Mouse (Mus musculus) heart, embryonic 12.5 days (tissue): Measurements from ENCODE around the gene Hnrnpu. TPM values are rescaled to one million over a fixed set of nuclear protein-coding genes. Genes with fewer than 3 reads are reported as not detected.
"Not testable (repeated sequence)": the region's sequence is repeated elsewhere in the genome, so short reads cannot be mapped to it uniquely, and the experiment has no call there.

Source experiments
- ATAC-seq: fragments of 200-750 bp; cut with Nextera tagmentation; 2 replicates; pipeline ENCODE4 v1.8.0; 2017; ENCODE audit warnings: moderate TSS enrichment, moderate library complexity; ENCODE audit not compliant: insufficient number of reproducible peaks, low FRiP score
- H3K27ac ChIP-seq: fragments of 300-500 bp; sonication (generic); 2 replicates; pipeline ENCODE4 v1.5.1; 2016; ENCODE audit warnings: mild to moderate bottlenecking, moderate library complexity; ENCODE audit not compliant: poor library complexity, severe bottlenecking
- H3K27me3 ChIP-seq: fragments of 300-500 bp; sonication (generic); replicated peaks from 2 replicates; pipeline ENCODE4 v1.6.1; 2016; ENCODE audit warnings: mild to moderate bottlenecking, moderate library complexity
- H3K36me3 ChIP-seq: fragments of 300-500 bp; sonication (generic); 2 replicates; pipeline ENCODE4 v1.6.1; 2016; ENCODE audit warnings: mild to moderate bottlenecking, moderate library complexity
- H3K4me1 ChIP-seq: fragments of 300-500 bp; sonication (generic); replicated peaks from 2 replicates; pipeline ENCODE4 v1.6.1; 2016; ENCODE audit warnings: mild to moderate bottlenecking
- H3K4me2 ChIP-seq: fragments of 300-500 bp; sonication (generic); 2 replicates; pipeline ENCODE4 v1.6.1; 2016; ENCODE audit warnings: mild to moderate bottlenecking, moderate library complexity
- H3K4me3 ChIP-seq: fragments of 300-500 bp; sonication (generic); 2 replicates; pipeline ENCODE4 v1.5.1; 2016; ENCODE audit warnings: mild to moderate bottlenecking
- H3K9ac ChIP-seq: fragments of 300-500 bp; sonication (generic); 2 replicates; pipeline ENCODE4 v1.6.1; 2016; ENCODE audit warnings: mild to moderate bottlenecking, moderate library complexity
- H3K9me3 ChIP-seq: fragments of 300-500 bp; sonication (generic); replicated peaks from 2 replicates; pipeline ENCODE4 v1.6.1; 2016; ENCODE audit warnings: mild to moderate bottlenecking, moderate library complexity
- WGBS: fragments of 180-500 bp; shearing (Covaris S2); methylation state at CpG from one replicate; pipeline ENCODE4 v1.1.7; 2016; 5-methylcytosine and 5-hydroxymethylcytosine counted together
- polyA plus RNA-seq: library from polyadenylated mRNA; unstranded; fragments of >200 nt; fragmentation: Nextera tagmentation; extraction: Ambion mirVana; gene quantifications from 2 replicates; pipeline ENCODE4 v1.2.1, GENCODE M21; 2016

The Hnrnpu gene
- polyA plus RNA-seq, 1 experiment from 2014 or later, result 482 TPM

GRCm38 (mm10) chr1:178310128-178310527, 27.5 kb downstream of the Hnrnpu start:
- H3K4me2 ChIP-seq, result no peak overlapping the region
- H3K27ac ChIP-seq, result no peak overlapping the region
- H3K27me3 ChIP-seq, result no peaks in the 10 kb centered on the region
- 68% methylated on average over 1 of the region's 1 CpGs for WGBS
- ATAC-seq, result no peak
- H3K9me3 ChIP-seq, result no peaks in the 10 kb centered on the region
- H3K36me3 ChIP-seq, result no peaks in the 10 kb centered on the region
- H3K4me1 ChIP-seq, result 0 out of 2 replicates have a peak, but pooled peaks cover 3% of the 10 kb centered on the region
- H3K4me3 ChIP-seq, result no peak overlapping the region
- H3K9ac ChIP-seq, result no peak overlapping the region

GRCm38 (mm10) chr1:178309487-178309886, 28.1 kb downstream of the Hnrnpu start:
- 67% methylated on average over 2 of the region's 2 CpGs for WGBS
- 0 out of 2 replicates have a peak, but pooled peaks cover 3% of the 10 kb centered on the region for H3K4me1 ChIP-seq
- no peak overlapping the region for H3K4me3 ChIP-seq
- H3K36me3 ChIP-seq, result no peaks in the 10 kb centered on the region
- no peak overlapping the region for H3K27ac ChIP-seq
- H3K27me3 ChIP-seq, result no peaks in the 10 kb centered on the region
- no peak overlapping the region for H3K4me2 ChIP-seq
- no peaks in the 10 kb centered on the region for H3K9me3 ChIP-seq
- H3K9ac ChIP-seq, result no peak overlapping the region
- ATAC-seq, result no peak

GRCm38 (mm10) chr1:178303425-178303824, 34.2 kb downstream of the Hnrnpu start:
- Histone ChIP-seq H3K4me1 (no peaks in the 10 kb centered on the region), H3K36me3 (no peaks in the 10 kb centered on the region), H3K4me3 (no peak overlapping the region), H3K27me3 (no peaks in the 10 kb centered on the region), H3K4me2 (no peak overlapping the region), H3K27ac (no peak overlapping the region), H3K9ac (no peak overlapping the region), H3K9me3 (no peaks in the 10 kb centered on the region)
- no peak for ATAC-seq
- 23% methylated on average over 3 of the region's 3 CpGs for WGBS

GRCm38 (mm10) chr1:178301261-178301660, 36.3 kb downstream of the Hnrnpu start:
- not testable (repeated sequence) for H3K4me3 ChIP-seq, H3K4me2 ChIP-seq, H3K9me3 ChIP-seq, ATAC-seq, H3K4me1 ChIP-seq, H3K27ac ChIP-seq, H3K36me3 ChIP-seq, H3K27me3 ChIP-seq, H3K9ac ChIP-seq
- WGBS, result 83% methylated on average over 2 of the region's 2 CpGs

- ATAC-seq, result no peak
Measured at GRCm38 (mm10) chr1:178294051-178294450, 43.5 kb downstream of the Hnrnpu start.

GRCm38 (mm10) chr1:178291716-178292115, 45.9 kb downstream of the Hnrnpu start:
- no peak for ATAC-seq
- Histone ChIP-seq H3K27me3 (no peaks in the 10 kb centered on the region), H3K36me3 (no peaks in the 10 kb centered on the region), H3K4me2 (no peak overlapping the region), H3K27ac (no peak overlapping the region), H3K4me1 (no peaks in the 10 kb centered on the region), H3K9me3 (no peaks in the 10 kb centered on the region), H3K9ac (no peak overlapping the region), H3K4me3 (no peak overlapping the region)
- 65% methylated on average over 3 of the region's 3 CpGs for WGBS

More at GRCm38 (mm10) chr1:178294051-178294450, 43.5 kb downstream of the Hnrnpu start:
- Histone ChIP-seq H3K4me1 (no peaks in the 10 kb centered on the region), H3K36me3 (no peaks in the 10 kb centered on the region), H3K27me3 (no peaks in the 10 kb centered on the region), H3K9ac (no peak overlapping the region), H3K9me3 (no peaks in the 10 kb centered on the region), H3K27ac (no peak overlapping the region), H3K4me3 (no peak overlapping the region), H3K4me2 (no peak overlapping the region)
- WGBS, result 84% methylated on average over 1 of the region's 1 CpGs

- Histone ChIP-seq H3K9me3 (peaks cover 10% of the 10 kb centered on the region), H3K9ac (no peak overlapping the region), H3K4me3 (no peak overlapping the region), H3K4me2 (no peak overlapping the region), H3K27me3 (no peaks in the 10 kb centered on the region), H3K27ac (no peak overlapping the region), H3K36me3 (no peaks in the 10 kb centered on the region), H3K4me1 (no peaks in the 10 kb centered on the region)
- ATAC-seq, result no peak
- 51% methylated on average over 8 of the region's 8 CpGs for WGBS
Measured at GRCm38 (mm10) chr1:178287601-178288176, 49.9 kb downstream of the Hnrnpu start.

GRCm38 (mm10) chr1:178283946-178284720, 53.5 kb downstream of the Hnrnpu start:
- H3K36me3 ChIP-seq, result no peaks in the 10 kb centered on the region
- no peak for ATAC-seq
- no peaks in the 10 kb centered on the region for H3K27me3 ChIP-seq
- H3K4me2 ChIP-seq, result no peak overlapping the region
- H3K4me3 ChIP-seq, result no peak overlapping the region
- WGBS, result 74% methylated on average over 2 of the region's 2 CpGs
- no peak overlapping the region for H3K27ac ChIP-seq
- H3K4me1 ChIP-seq, result no peaks in the 10 kb centered on the region
- no peak overlapping the region for H3K9ac ChIP-seq
- peaks cover 10% of the 10 kb centered on the region for H3K9me3 ChIP-seq

GRCm38 (mm10) chr1:178283314-178283713, 54.3 kb downstream of the Hnrnpu start:
- ATAC-seq, H3K4me1 ChIP-seq, H3K9ac ChIP-seq, H3K27ac ChIP-seq, H3K27me3 ChIP-seq, H3K4me2 ChIP-seq, H3K36me3 ChIP-seq, H3K4me3 ChIP-seq: not testable (repeated sequence)
- H3K9me3 ChIP-seq, result peaks cover 10% of the 10 kb centered on the region
- WGBS, result 82% methylated on average over 3 of the region's 3 CpGs

GRCm38 (mm10) chr1:178276054-178276911, 61.3 kb downstream of the Hnrnpu start:
- H3K36me3 ChIP-seq, result no peaks in the 10 kb centered on the region
- no peaks in the 10 kb centered on the region for H3K27me3 ChIP-seq
- H3K4me1 ChIP-seq, result no peaks in the 10 kb centered on the region
- no peaks in the 10 kb centered on the region; the same call in 1 of the 2 replicates for H3K9me3 ChIP-seq
- under 1% methylated on average over 73 of the region's 87 CpGs for WGBS
- peak; percentile 78 for ATAC-seq
- peak overlapping the region; percentile 70 for H3K4me3 ChIP-seq
- 0 out of 2 replicates have a peak overlapping the region, but pooled peaks have one; percentile 14 for H3K27ac ChIP-seq
- peak overlapping the region; percentile 81 for H3K4me2 ChIP-seq
- H3K9ac ChIP-seq, result peak overlapping the region; percentile 86

GRCm38 (mm10) chr1:178275738-178276053, 61.9 kb downstream of the Hnrnpu start:
- 10% methylated on average over 11 of the region's 11 CpGs for WGBS
- no peak overlapping the region for H3K27ac ChIP-seq
- no peak for ATAC-seq

More at GRCm38 (mm10) chr1:178275738-178276053, 61.9 kb downstream of the Hnrnpu start:
- Histone ChIP-seq H3K36me3 (no peaks in the 10 kb centered on the region), H3K4me3 (peak overlapping the region; percentile 70), H3K27me3 (no peaks in the 10 kb centered on the region), H3K9ac (peak overlapping the region; percentile 86), H3K9me3 (no peaks in the 10 kb centered on the region; the same call in 1 of the 2 replicates), H3K4me2 (peak overlapping the region; percentile 81), H3K4me1 (no peaks in the 10 kb centered on the region)
